Mouse (Mus musculus): ENCODE results near the gene Sept10.
A peak's percentile ranks its signal among the peaks of the same experiment; 100 is the strongest.

Sept10 gene

GRCm38 (mm10) chr10:59221473-59222270 lies at the start of gene Sept10, which contains the start of gene Sowahc:
Gene Sept10, minus strand, starts transcription at chr10:59221847.
Gene Sowahc, plus strand, starts transcription at chr10:59221953.
- DNase-seq (ENCODE audit: low read depth in 2 of 2, low spot score in 2 of 2), result peak; percentile 94 to 97

- no peak for DNase-seq (ENCODE audit: low read depth in 2 of 2, low spot score in 2 of 2)
These were observed 47.1 kb upstream of the Sept10 start for GRCm38 (mm10) chr10:59268754-59269153.

- DNase-seq (ENCODE audit: low read depth in 2 of 2, low spot score in 2 of 2), result no peak
These were observed 46.5 kb upstream of the Sept10 start for GRCm38 (mm10) chr10:59268109-59268508.

GRCm38 (mm10) chr10:59267275-59267674 lies 45.6 kb upstream of the Sept10 start:
- no peak for DNase-seq (ENCODE audit: low read depth in 2 of 2, low spot score in 2 of 2)

GRCm38 (mm10) chr10:59266097-59266496 lies 44.5 kb upstream of the Sept10 start:
- no peak for DNase-seq (ENCODE audit: low read depth in 2 of 2, low spot score in 2 of 2)

GRCm38 (mm10) chr10:59265674-59266073 lies 44.0 kb upstream of the Sept10 start:
- no peak for DNase-seq (ENCODE audit: low read depth in 2 of 2, low spot score in 2 of 2)

- DNase-seq (ENCODE audit: low read depth in 2 of 2, low spot score in 2 of 2), result no peak
These were observed 43.4 kb upstream of the Sept10 start for GRCm38 (mm10) chr10:59265067-59265466.

GRCm38 (mm10) chr10:59262979-59263378 lies 41.3 kb upstream of the Sept10 start:
- no peak for DNase-seq (ENCODE audit: low read depth in 2 of 2, low spot score in 2 of 2)

GRCm38 (mm10) chr10:59262021-59262420 lies 40.4 kb upstream of the Sept10 start:
- DNase-seq (ENCODE audit: low read depth in 2 of 2, low spot score in 2 of 2), result no peak

GRCm38 (mm10) chr10:59261603-59262002 lies 40.0 kb upstream of the Sept10 start:
- no peak for DNase-seq (ENCODE audit: low read depth in 2 of 2, low spot score in 2 of 2)

GRCm38 (mm10) chr10:59259572-59259971 lies 37.9 kb upstream of the Sept10 start:
- DNase-seq (ENCODE audit: low read depth in 2 of 2, low spot score in 2 of 2), result no peak

- DNase-seq (ENCODE audit: low read depth in 2 of 2, low spot score in 2 of 2), result no peak
These were observed 34.9 kb upstream of the Sept10 start for GRCm38 (mm10) chr10:59256533-59256932.

- DNase-seq (ENCODE audit: low read depth in 2 of 2, low spot score in 2 of 2), result no peak
These were observed 32.0 kb upstream of the Sept10 start for GRCm38 (mm10) chr10:59253541-59254079.

- DNase-seq (ENCODE audit: low read depth in 2 of 2, low spot score in 2 of 2), result no peak
These were observed 30.7 kb upstream of the Sept10 start for GRCm38 (mm10) chr10:59252396-59252795.

- no peak for DNase-seq (ENCODE audit: low read depth in 2 of 2, low spot score in 2 of 2)
These were observed 30.3 kb upstream of the Sept10 start for GRCm38 (mm10) chr10:59251980-59252379.

GRCm38 (mm10) chr10:59250679-59251078 lies 29.0 kb upstream of the Sept10 start:
- DNase-seq (ENCODE audit: low read depth in 2 of 2, low spot score in 2 of 2), result no peak

- DNase-seq (ENCODE audit: low read depth in 2 of 2, low spot score in 2 of 2), result no peak
These were observed 27.9 kb upstream of the Sept10 start for GRCm38 (mm10) chr10:59249531-59249930.

- no peak for DNase-seq (ENCODE audit: low read depth in 2 of 2, low spot score in 2 of 2)
These were observed 19.5 kb upstream of the Sept10 start for GRCm38 (mm10) chr10:59241141-59241541.

- DNase-seq (ENCODE audit: low read depth in 2 of 2, low spot score in 2 of 2), result no peak
These were observed 16.1 kb upstream of the Sept10 start for GRCm38 (mm10) chr10:59237757-59238156.

GRCm38 (mm10) chr10:59236486-59236885 lies 14.8 kb upstream of the Sept10 start:
- DNase-seq (ENCODE audit: low read depth in 2 of 2, low spot score in 2 of 2), result no peak

- no peak for DNase-seq (ENCODE audit: low read depth in 2 of 2, low spot score in 2 of 2)
These were observed 14.2 kb upstream of the Sept10 start for GRCm38 (mm10) chr10:59235847-59236246.

GRCm38 (mm10) chr10:59235227-59235626 lies 13.6 kb upstream of the Sept10 start:
- DNase-seq (ENCODE audit: low read depth in 2 of 2, low spot score in 2 of 2), result no peak
